Mouse (Mus musculus): ENCODE data around the gene Sys1.

- no peak for TF ChIP-seq CTCF (IDR thresholded peaks at IDR 0.05; ENCODE audit: borderline replicate concordance, insufficient read depth, low read length)
- TF ChIP-seq POLR2A (IDR thresholded peaks at IDR 0.05; ENCODE audit: low read depth, low read length), result no peak
Measured at GRCm38 (mm10) chr2:164448140-164448539, 8.6 kb upstream of the Sys1 start.
